Comparison of ENCODE assay signal across 17 mouse cellular contexts in the genomic region with DNA sequence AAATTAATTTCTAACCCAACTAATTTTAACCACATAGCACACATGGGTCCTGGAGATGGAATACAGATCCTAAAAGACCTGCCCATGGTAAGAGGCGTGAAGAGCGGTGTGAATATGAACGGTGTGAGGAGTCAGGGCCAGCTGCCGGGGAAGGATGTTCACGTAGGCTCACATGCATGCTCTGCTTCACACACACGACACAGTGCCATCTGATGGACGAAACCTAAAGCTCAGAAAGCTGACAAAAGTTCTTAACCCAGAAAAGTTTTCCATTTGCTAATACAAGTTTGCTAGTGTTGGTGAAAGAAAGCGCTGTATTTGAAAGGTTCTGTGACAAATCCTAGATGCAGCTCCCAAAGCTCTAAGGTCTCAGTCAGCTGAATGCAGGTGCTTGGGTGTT. TPM values are rescaled to one million over a fixed set of nuclear protein-coding genes. Genes with fewer than 3 reads are reported as not detected.
A peak's percentile ranks its signal among the peaks of the same experiment; 100 is the strongest.
DNase-seq lines count a peak whose midpoint lies in the region; ATAC-seq and TF ChIP-seq lines count a peak whose summit lies in the region.
"Had no signal": no experiment of that assay in that cellular context is flagged by ENCODE, and none has a peak within 500 bp of the region (broad histone marks: within the 10 kb centered on the region; RNA-seq: fewer than 3 reads in every experiment).

No protein-coding gene starts in this region.

- H3K4me2 ChIP-seq in hindbrain, embryonic 14.5 days (replicated peaks), result no peak overlapping the region
- H3K4me2 ChIP-seq in hindbrain, embryonic 16.5 days (ENCODE audit: low read length), result no peak overlapping the region
- H3K4me2 ChIP-seq in lung, embryonic 14.5 days, result no peak overlapping the region
- no peak overlapping the region for H3K4me2 ChIP-seq in liver, postnatal 0 days (ENCODE audit: low read depth, low read length)
- H3K4me2 ChIP-seq: embryonic facial prominence, embryonic 13.5 days; forebrain, embryonic 13.5 days; liver, embryonic 15.5 days; midbrain, embryonic 15.5 days had no signal

- H3K9me3 ChIP-seq in hindbrain, embryonic 14.5 days (ENCODE audit: control insufficient read depth, low read length), result no peaks in the 10 kb centered on the region
- no peaks in the 10 kb centered on the region for H3K9me3 ChIP-seq in hindbrain, embryonic 16.5 days (ENCODE audit: control insufficient read depth, low read length)
- no peaks in the 10 kb centered on the region for H3K9me3 ChIP-seq in lung, embryonic 14.5 days (ENCODE audit: low read depth, low read length)
- no peaks in the 10 kb centered on the region for H3K9me3 ChIP-seq in MEL (replicated peaks; ENCODE audit: insufficient read depth, low read length)
- no peaks in the 10 kb centered on the region for H3K9me3 ChIP-seq in liver, postnatal 0 days (ENCODE audit: low read length)
- H3K9me3 ChIP-seq: embryonic facial prominence, embryonic 13.5 days; forebrain, embryonic 13.5 days; liver, embryonic 15.5 days; midbrain, embryonic 15.5 days had no signal

- no peaks in the 10 kb centered on the region for H3K79me2 ChIP-seq in MEL (ENCODE audit: control insufficient read depth, insufficient read depth, low read length, poor library complexity)

- H3K4me3 ChIP-seq in hindbrain, embryonic 14.5 days (replicated peaks; ENCODE audit: low read length), result no peak overlapping the region
- H3K4me3 ChIP-seq in hindbrain, embryonic 16.5 days (ENCODE audit: low read length), result no peak overlapping the region
- H3K4me3 ChIP-seq in lung, embryonic 14.5 days (ENCODE audit: low read depth, low read length), result no peak overlapping the region
- H3K4me3 ChIP-seq in MEL (ENCODE audit: control insufficient read depth in 1 of 2, insufficient read depth in 1 of 2, low read depth in 2 of 2, low read length in 2 of 2), result no peak overlapping the region
- H3K4me3 ChIP-seq in liver, postnatal 0 days (ENCODE audit: low read depth, low read length), result no peak overlapping the region
- H3K4me3 ChIP-seq: embryonic facial prominence, embryonic 13.5 days; forebrain, embryonic 13.5 days; liver, embryonic 15.5 days; midbrain, embryonic 15.5 days had no signal

- DNase-seq in hindbrain, embryonic 14.5 days (ENCODE audit: low spot score), result peak; percentile 28
- DNase-seq in lung, embryonic 14.5 days, result peak; percentile 24
- no peak for DNase-seq in lung, adult 18-20 months
- no peak for DNase-seq in MEL (ENCODE audit: low read depth, low spot score)
- no peak for DNase-seq in liver, postnatal 0 days
- DNase-seq in cerebellum, postnatal 25 days, result no peak
- DNase-seq: adrenal gland, adult 8-10 months; cerebellum, postnatal 10 days; heart, postnatal 14 days; kidney, postnatal 10 days; thymus, postnatal 25 days had no signal

- no peak overlapping the region for H3K9ac ChIP-seq in hindbrain, embryonic 14.5 days
- H3K9ac ChIP-seq in hindbrain, embryonic 16.5 days (ENCODE audit: low read depth, low read length), result no peak overlapping the region
- H3K9ac ChIP-seq in lung, embryonic 14.5 days, result no peak overlapping the region
- no peak overlapping the region for H3K9ac ChIP-seq in MEL (ENCODE audit: control insufficient read depth, low read depth, low read length, poor library complexity, severe bottlenecking)
- no peak overlapping the region for H3K9ac ChIP-seq in liver, postnatal 0 days (replicated peaks)
- H3K9ac ChIP-seq: embryonic facial prominence, embryonic 13.5 days; forebrain, embryonic 13.5 days; liver, embryonic 15.5 days; midbrain, embryonic 15.5 days had no signal

- TF ChIP-seq POLR2A in MEL (IDR thresholded peaks at IDR 0.05; ENCODE audit: control insufficient read depth in 1 of 2, insufficient read depth in 1 of 2, low read depth in 1 of 2, low read length in 2 of 2, poor library complexity in 1 of 2), result no peak

- no peak for TF ChIP-seq EP300 in MEL (IDR thresholded peaks at IDR 0.05; ENCODE audit: low read depth in 1 of 2, low read length in 2 of 2)
- no peak for TF ChIP-seq EP300 in liver, postnatal 0 days (IDR thresholded peaks at IDR 0.05; ENCODE audit: low read depth)

- H3K27ac ChIP-seq in hindbrain, embryonic 14.5 days, result no peak overlapping the region
- H3K27ac ChIP-seq in hindbrain, embryonic 16.5 days (ENCODE audit: low read depth, low read length), result no peak overlapping the region
- no peak overlapping the region for H3K27ac ChIP-seq in lung, embryonic 14.5 days (ENCODE audit: low read depth)
- H3K27ac ChIP-seq in MEL (ENCODE audit: control insufficient read depth, low read depth, low read length), result no peak overlapping the region
- no peak overlapping the region for H3K27ac ChIP-seq in liver, postnatal 0 days (ENCODE audit: low read depth)
- H3K27ac ChIP-seq: embryonic facial prominence, embryonic 13.5 days; forebrain, embryonic 13.5 days; liver, embryonic 15.5 days; macrophage; midbrain, embryonic 15.5 days had no signal

- no peaks in the 10 kb centered on the region for H3K27me3 ChIP-seq in hindbrain, embryonic 14.5 days (ENCODE audit: control insufficient read depth, insufficient read depth, low read length)
- no peaks in the 10 kb centered on the region for H3K27me3 ChIP-seq in hindbrain, embryonic 16.5 days (replicated peaks; ENCODE audit: control insufficient read depth, insufficient read depth, low read length)
- no peaks in the 10 kb centered on the region for H3K27me3 ChIP-seq in lung, embryonic 14.5 days (ENCODE audit: insufficient read depth, low read length)
- H3K27me3 ChIP-seq in MEL (ENCODE audit: control insufficient read depth in 1 of 2, insufficient read depth in 2 of 2, low read length in 2 of 2), result no peaks in the 10 kb centered on the region
- H3K27me3 ChIP-seq in liver, postnatal 0 days (ENCODE audit: insufficient read depth, low read length), result no peaks in the 10 kb centered on the region
- H3K27me3 ChIP-seq: embryonic facial prominence, embryonic 13.5 days; forebrain, embryonic 13.5 days; liver, embryonic 15.5 days; midbrain, embryonic 15.5 days had no signal

- no peak for ATAC-seq in hindbrain, embryonic 14.5 days (ENCODE audit: low FRiP score)
- no peak for ATAC-seq in hindbrain, embryonic 16.5 days
- ATAC-seq in lung, embryonic 14.5 days (ENCODE audit: insufficient read depth), result no peak
- no peak for ATAC-seq in liver, postnatal 0 days
- ATAC-seq: forebrain, embryonic 13.5 days; midbrain, embryonic 15.5 days had no signal

- peak; percentile 1; the same call in 1 of the 2 replicates for TF ChIP-seq RAD21 in MEL (IDR thresholded peaks at IDR 0.05; ENCODE audit: low read depth, low read length)

- no peaks in the 10 kb centered on the region for H3K4me1 ChIP-seq in hindbrain, embryonic 14.5 days (replicated peaks; ENCODE audit: control insufficient read depth, insufficient read depth, low read length)
- H3K4me1 ChIP-seq in hindbrain, embryonic 16.5 days (ENCODE audit: control insufficient read depth, insufficient read depth, low read depth, low read length), result no peaks in the 10 kb centered on the region
- H3K4me1 ChIP-seq in lung, embryonic 14.5 days (ENCODE audit: insufficient read depth), result no peaks in the 10 kb centered on the region
- H3K4me1 ChIP-seq in MEL (ENCODE audit: control insufficient read depth in 1 of 2, insufficient read depth in 2 of 2, low read length in 2 of 2), result peaks cover 4 to 10% of the 10 kb centered on the region in 2 experiments
- H3K4me1 ChIP-seq in liver, postnatal 0 days (ENCODE audit: insufficient read depth), result peaks cover 11% of the 10 kb centered on the region; the same call in 1 of the 2 replicates
- H3K4me1 ChIP-seq: forebrain, embryonic 13.5 days; midbrain, embryonic 15.5 days had no signal

- H3K36me3 ChIP-seq in hindbrain, embryonic 14.5 days (replicated peaks; ENCODE audit: control insufficient read depth, insufficient read depth), result peaks cover 66% of the 10 kb centered on the region
- H3K36me3 ChIP-seq in hindbrain, embryonic 16.5 days (ENCODE audit: control insufficient read depth, insufficient read depth, low read length), result peaks cover 13% of the 10 kb centered on the region
- peaks cover 21% of the 10 kb centered on the region for H3K36me3 ChIP-seq in lung, embryonic 14.5 days (ENCODE audit: insufficient read depth)
- peaks cover 4 to 9% of the 10 kb centered on the region in 2 experiments for H3K36me3 ChIP-seq in MEL (ENCODE audit: control insufficient read depth in 1 of 2, insufficient read depth in 2 of 2, low read length in 2 of 2)
- peaks cover 14% of the 10 kb centered on the region for H3K36me3 ChIP-seq in liver, postnatal 0 days (replicated peaks; ENCODE audit: insufficient read depth, low read length)

- peak; percentile 15; the same call in 1 of the 2 replicates for TF ChIP-seq CTCF in lung, embryonic 14.5 days (IDR thresholded peaks at IDR 0.05; ENCODE audit: low read depth)
- TF ChIP-seq CTCF in MEL (IDR thresholded peaks at IDR 0.05 in 2 of 3, conservative IDR thresholded peaks at IDR 0.05 in 1 of 3; ENCODE audit: control insufficient read depth in 1 of 3, insufficient read depth in 1 of 3, low read depth in 2 of 3, low read length in 3 of 3, poor library complexity in 1 of 3, severe bottlenecking in 1 of 3), result peak in 2 of 3 experiments; percentile 8 to 9; a peak in 1 of 6 replicates
- 0 out of 2 replicates have a peak, but pooled peaks have one; percentile 32 for TF ChIP-seq CTCF in liver, postnatal 0 days (IDR thresholded peaks at IDR 0.05; ENCODE audit: low read depth)

- 89% methylated on average over 8 of the region's 8 CpGs for WGBS in hindbrain, embryonic 14.5 days
- 75% methylated on average over 8 of the region's 8 CpGs for WGBS in hindbrain, embryonic 16.5 days
- 73% methylated on average over 8 of the region's 8 CpGs for WGBS in lung, embryonic 14.5 days
- 82% methylated on average over 8 of the region's 8 CpGs for WGBS in liver, postnatal 0 days (ENCODE audit: insufficient replicate concordance)

TF ChIP-seq in MEL, 35 proteins besides CTCF, POLR2A, EP300 and RAD21:
- TF ChIP-seq SMC3 (IDR thresholded peaks at IDR 0.05; ENCODE audit: low read depth, low read length), result peak; percentile 36
- no peak for TF ChIP-seq BHLHE40 (IDR thresholded peaks at IDR 0.05; ENCODE audit: borderline replicate concordance, low read depth, low read length)
- no peak for TF ChIP-seq UBTF (IDR thresholded peaks at IDR 0.05; ENCODE audit: borderline replicate concordance, insufficient read depth, low read depth, low read length)

RNA-seq across cellular contexts. Expression of gene Coq8a, which starts 48.2 kb away (rescaled TPM):
- polyA plus RNA-seq in hindbrain, embryonic 14.5 days (2014; fragmentation: Nextera tagmentation; extraction: Ambion mirVana), result 3.1 and 3.2 TPM in 2 replicates
- 4.8 and 5.9 TPM in 2 replicates for polyA plus RNA-seq in hindbrain, embryonic 16.5 days (2015; fragmentation: Nextera tagmentation; extraction: Ambion mirVana)
- 4.5 and 5.2 TPM in 2 replicates for polyA plus RNA-seq in lung, embryonic 14.5 days (2014; fragmentation: Nextera tagmentation; extraction: Ambion mirVana)
- 0.95 and 1.5 TPM in 2 replicates for total RNA-seq in MEL (2012; rRNA removed)
- polyA plus RNA-seq in MEL (2012; ENCODE audit: insufficient read depth in 1 of 2, insufficient read length in 2 of 2, low read depth in 1 of 2, low replicate concordance in 2 of 2, missing spikeins in 1 of 2), result 1 to 10 TPM in 1 of 2 experiments, not detected in 1; 2.1 TPM
- polyA plus RNA-seq in liver, postnatal 0 days (2015; fragmentation: Nextera tagmentation; extraction: Ambion mirVana), result 36.6 and 49.7 TPM in 2 replicates

Comparison
In these comparisons a context has a peak if more than half of its experiments do, and no peak if none do; other contexts are left out.
1. DNase-seq: peak in hindbrain, embryonic 14.5 days (single experiment) and lung, embryonic 14.5 days (single experiment); none in lung, adult 18-20 months (0 of 2), MEL (single experiment), liver, postnatal 0 days (single experiment) and cerebellum, postnatal 25 days (0 of 2).
2. Peak in every context shown above with its lines, with median percentiles within 50 percentile points of each other: CTCF ChIP-seq.